Mouse (Mus musculus): ENCODE results near the gene P2ry6. TPM values are rescaled to one million over a fixed set of nuclear protein-coding genes. Genes with fewer than 3 reads are reported as not detected.

P2ry6 gene
- polyA plus RNA-seq, 1 experiment = 17.3 TPM

Other genes starting within 250 kb of the P2ry6 start
- gene Relt, start 111.2 kb downstream of the P2ry6 start, polyA plus RNA-seq (2012; rRNA removed) = 3.7 and 6.2 TPM in 2 replicates
- 20.0 and 21.9 TPM in 2 replicates for gene Arhgef17, start 42.5 kb downstream of the P2ry6 start, polyA plus RNA-seq (2012; rRNA removed)
- 6.6 and 9.1 TPM in 2 replicates for gene P2ry2, start 38.2 kb upstream of the P2ry6 start, polyA plus RNA-seq (2012; rRNA removed)
- gene Fchsd2, start 118.2 kb upstream of the P2ry6 start, polyA plus RNA-seq (2012; rRNA removed) = 4.5 and 4.6 TPM in 2 replicates